Mouse (Mus musculus): ENCODE results near the gene Frrs1. TPM values are rescaled to one million over a fixed set of nuclear protein-coding genes. Genes with fewer than 3 reads are reported as not detected.

Frrs1 gene
- polyA plus RNA-seq, 1 experiment from 2014 or later = 39.8 TPM

DNA sequence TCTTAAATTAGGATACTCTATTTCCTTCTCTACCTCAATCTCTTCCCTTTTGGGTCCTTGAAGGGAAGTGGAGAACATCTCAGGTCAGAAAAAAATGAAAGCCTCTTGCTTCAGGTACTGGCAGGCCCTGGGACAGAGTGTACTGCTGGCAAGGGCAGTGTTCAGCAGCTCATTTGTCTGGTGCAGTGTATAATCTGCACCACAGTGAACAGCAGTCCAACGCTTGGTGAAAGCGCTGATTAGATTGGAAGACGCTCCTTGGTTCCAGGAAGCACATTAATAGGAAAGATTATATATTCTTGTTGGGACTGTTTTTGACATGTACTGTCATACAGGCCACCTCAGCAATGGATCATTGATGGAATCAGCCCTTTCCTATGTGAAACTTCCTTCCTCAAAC is 92.2 kb downstream of the Frrs1 start:
- no peak overlapping the region for H3K9ac ChIP-seq (replicated peaks; ENCODE audit: low read depth, low read length)
- H3K4me3 ChIP-seq (ENCODE audit: low read depth, low read length) = no peak overlapping the region
- no peaks in the 10 kb centered on the region for H3K9me3 ChIP-seq (ENCODE audit: control insufficient read depth, low read depth, low read length)
- 74% methylated on average over 3 of the region's 3 CpGs for WGBS
- H3K4me2 ChIP-seq (replicated peaks; ENCODE audit: low read depth, low read length) = no peak overlapping the region
- H3K27ac ChIP-seq (ENCODE audit: low read length) = no peak overlapping the region
- no peak for ATAC-seq (ENCODE audit: insufficient number of reproducible peaks, insufficient read depth, low FRiP score, low read depth)
- no peaks in the 10 kb centered on the region for H3K27me3 ChIP-seq (ENCODE audit: control insufficient read depth, insufficient read depth, low read length)
- H3K4me1 ChIP-seq (ENCODE audit: control insufficient read depth, insufficient read depth, low read length) = no peaks in the 10 kb centered on the region
- H3K36me3 ChIP-seq (ENCODE audit: control insufficient read depth, insufficient read depth, low read length) = no peaks in the 10 kb centered on the region

- WGBS = 74% methylated on average over 8 of the region's 8 CpGs
Measured at GRCm38 (mm10) chr3:116952242-116952899, 93.1 kb downstream of the Frrs1 start.

DNA sequence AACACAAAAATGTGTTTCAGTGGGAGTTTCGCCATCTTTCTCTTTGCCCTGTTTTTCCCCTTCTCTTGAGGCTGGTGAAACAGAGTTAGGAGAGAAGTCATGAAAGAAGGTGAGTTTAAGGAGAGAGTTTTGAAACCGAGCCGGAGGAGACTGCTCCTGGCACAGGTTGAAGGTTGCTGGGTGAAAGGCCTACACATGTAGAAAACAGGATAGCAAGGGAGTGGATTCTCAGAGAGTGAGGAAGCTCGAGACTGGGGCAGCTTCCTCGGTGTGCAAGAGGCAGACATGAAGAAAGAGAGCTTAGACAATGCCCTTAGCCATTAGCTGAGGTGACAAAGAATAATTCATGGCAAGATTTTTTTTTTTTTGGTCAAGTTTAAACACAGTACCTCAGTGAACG is 94.1 kb downstream of the Frrs1 start:
- H3K27me3 ChIP-seq (ENCODE audit: control insufficient read depth, insufficient read depth, low read length) = no peaks in the 10 kb centered on the region
- 86% methylated on average over 6 of the region's 6 CpGs for WGBS

More at GRCm38 (mm10) chr3:116952242-116952899, 93.1 kb downstream of the Frrs1 start:
- Histone ChIP-seq H3K9me3 (ENCODE audit: control insufficient read depth, low read depth, low read length) (no peaks in the 10 kb centered on the region), H3K4me2 (replicated peaks; ENCODE audit: low read depth, low read length) (no peak overlapping the region), H3K27ac (ENCODE audit: low read length) (no peak overlapping the region), H3K9ac (replicated peaks; ENCODE audit: low read depth, low read length) (no peak overlapping the region), H3K36me3 (ENCODE audit: control insufficient read depth, insufficient read depth, low read length) (no peaks in the 10 kb centered on the region), H3K27me3 (ENCODE audit: control insufficient read depth, insufficient read depth, low read length) (no peaks in the 10 kb centered on the region), H3K4me1 (ENCODE audit: control insufficient read depth, insufficient read depth, low read length) (no peaks in the 10 kb centered on the region), H3K4me3 (ENCODE audit: low read depth, low read length) (no peak overlapping the region)
- no peak for ATAC-seq (ENCODE audit: insufficient number of reproducible peaks, insufficient read depth, low FRiP score, low read depth)

GRCm38 (mm10) chr3:116955061-116955460 is 95.8 kb downstream of the Frrs1 start:
- no peak overlapping the region for H3K4me3 ChIP-seq (ENCODE audit: low read depth, low read length)
- no peak overlapping the region for H3K9ac ChIP-seq (replicated peaks; ENCODE audit: low read depth, low read length)
- H3K27ac ChIP-seq (ENCODE audit: low read length) = no peak overlapping the region
- no peaks in the 10 kb centered on the region for H3K36me3 ChIP-seq (ENCODE audit: control insufficient read depth, insufficient read depth, low read length)
- H3K9me3 ChIP-seq (ENCODE audit: control insufficient read depth, low read depth, low read length) = no peaks in the 10 kb centered on the region
- WGBS = 70% methylated on average over 6 of the region's 6 CpGs
- no peak overlapping the region for H3K4me2 ChIP-seq (replicated peaks; ENCODE audit: low read depth, low read length)
- H3K4me1 ChIP-seq (ENCODE audit: control insufficient read depth, insufficient read depth, low read length) = no peaks in the 10 kb centered on the region
- no peaks in the 10 kb centered on the region for H3K27me3 ChIP-seq (ENCODE audit: control insufficient read depth, insufficient read depth, low read length)
- ATAC-seq (ENCODE audit: insufficient number of reproducible peaks, insufficient read depth, low FRiP score, low read depth) = no peak

More for the DNA sequence above, 94.1 kb downstream of the Frrs1 start:
- H3K4me1 ChIP-seq (ENCODE audit: control insufficient read depth, insufficient read depth, low read length) = no peaks in the 10 kb centered on the region
- no peak for ATAC-seq (ENCODE audit: insufficient number of reproducible peaks, insufficient read depth, low FRiP score, low read depth)
- H3K36me3 ChIP-seq (ENCODE audit: control insufficient read depth, insufficient read depth, low read length) = no peaks in the 10 kb centered on the region
- no peaks in the 10 kb centered on the region for H3K9me3 ChIP-seq (ENCODE audit: control insufficient read depth, low read depth, low read length)
- no peak overlapping the region for H3K9ac ChIP-seq (replicated peaks; ENCODE audit: low read depth, low read length)
- H3K4me3 ChIP-seq (ENCODE audit: low read depth, low read length) = no peak overlapping the region
- H3K27ac ChIP-seq (ENCODE audit: low read length) = no peak overlapping the region
- no peak overlapping the region for H3K4me2 ChIP-seq (replicated peaks; ENCODE audit: low read depth, low read length)

Other genes starting within 250 kb of the Frrs1 start
- gene Trmt13, start 244.9 kb upstream of the Frrs1 start, polyA plus RNA-seq (2014; fragmentation: Nextera tagmentation; extraction: Ambion mirVana) = 33.5 and 36.6 TPM in 2 replicates
- gene Mfsd14a, start 196.8 kb upstream of the Frrs1 start, polyA plus RNA-seq (2014; fragmentation: Nextera tagmentation; extraction: Ambion mirVana) = 96.8 and 102 TPM in 2 replicates
- gene Gm43191, start 178.2 kb upstream of the Frrs1 start, polyA plus RNA-seq (2014; fragmentation: Nextera tagmentation; extraction: Ambion mirVana) = not detected in 2 replicates
- 22.4 and 26.7 TPM in 2 replicates for gene Slc35a3, start 146.6 kb upstream of the Frrs1 start, polyA plus RNA-seq (2014; fragmentation: Nextera tagmentation; extraction: Ambion mirVana)
- gene Agl, start 51.3 kb upstream of the Frrs1 start, polyA plus RNA-seq (2014; fragmentation: Nextera tagmentation; extraction: Ambion mirVana) = 18.8 and 19.6 TPM in 2 replicates
- not detected in 2 replicates for gene 4930455H04Rik, start 108.8 kb downstream of the Frrs1 start, polyA plus RNA-seq (2014; fragmentation: Nextera tagmentation; extraction: Ambion mirVana)
- 5.7 and 6.1 TPM in 2 replicates for gene Palmd, start 109.5 kb downstream of the Frrs1 start, polyA plus RNA-seq (2014; fragmentation: Nextera tagmentation; extraction: Ambion mirVana)